Mouse (Mus musculus): ENCODE data around the gene Zdhhc6. TPM values are rescaled to one million over a fixed set of nuclear protein-coding genes. Genes with fewer than 3 reads are reported as not detected.

Zdhhc6 gene
- polyA plus RNA-seq, 1 experiment = 32.6 TPM

GRCm38 (mm10) chr19:55251383-55252124 is 64.3 kb downstream of the Zdhhc6 start, which contains the start of gene Acsl5:
Gene Acsl5 (plus strand): TSS chr19:55251938.
- TF ChIP-seq CEBPB (IDR thresholded peaks at IDR 0.05; ENCODE audit: low read depth) = no peak
- no peak for TF ChIP-seq MYOG (IDR thresholded peaks at IDR 0.05; ENCODE audit: control insufficient read depth, extremely low read depth, insufficient read length)
- TF ChIP-seq MYOD1 (IDR thresholded peaks at IDR 0.05; ENCODE audit: control insufficient read depth, insufficient read length, low read depth) = no peak
- no peak for TF ChIP-seq MAX (IDR thresholded peaks at IDR 0.05)
- no peak within 1 kb of the TSS for H3ac ChIP-seq (ENCODE audit: control insufficient read depth, insufficient read length, low read depth)
- peaks cover 9% of the 10 kb centered on the region for H3K79me3 ChIP-seq (ENCODE audit: low read depth)
- H3K4me3 ChIP-seq (ENCODE audit: insufficient read depth, poor library complexity, severe bottlenecking) = no peak within 1 kb of the TSS
- peaks cover 27% of the 10 kb centered on the region for H3K79me2 ChIP-seq (ENCODE audit: control insufficient read depth, insufficient read depth)
- no peaks in the 10 kb centered on the region for H3K27me3 ChIP-seq (ENCODE audit: control insufficient read depth, insufficient read depth, insufficient read length)
- H3K36me3 ChIP-seq (ENCODE audit: control insufficient read depth, insufficient read depth) = no peaks in the 10 kb centered on the region

- Histone ChIP-seq H3K79me3 (ENCODE audit: low read depth) (peaks cover 5% of the 10 kb centered on the region), H3K4me3 (ENCODE audit: insufficient read depth, poor library complexity, severe bottlenecking) (no peak overlapping the region), H3K27me3 (ENCODE audit: control insufficient read depth, insufficient read depth, insufficient read length) (no peaks in the 10 kb centered on the region), H3K79me2 (ENCODE audit: control insufficient read depth, insufficient read depth) (peaks cover 15% of the 10 kb centered on the region), H3K36me3 (ENCODE audit: control insufficient read depth, insufficient read depth) (no peaks in the 10 kb centered on the region), H3ac (ENCODE audit: control insufficient read depth, insufficient read length, low read depth) (no peak overlapping the region)
- TF ChIP-seq MYOD1 (IDR thresholded peaks at IDR 0.05; ENCODE audit: control insufficient read depth, insufficient read length, low read depth) (no peak), USF1 (IDR thresholded peaks at IDR 0.05; ENCODE audit: low read depth) (no peak), FOSL1 (IDR thresholded peaks at IDR 0.05; ENCODE audit: insufficient read depth, low read length, poor library complexity, severe bottlenecking) (no peak), MAX (IDR thresholded peaks at IDR 0.05) (no peak), CEBPB (IDR thresholded peaks at IDR 0.05; ENCODE audit: low read depth) (no peak), MYOG (IDR thresholded peaks at IDR 0.05; ENCODE audit: control insufficient read depth, extremely low read depth, insufficient read length) (no peak), CTCF (IDR thresholded peaks at IDR 0.05; ENCODE audit: control insufficient read depth, insufficient read depth, insufficient read length) (no peak)
Measured at GRCm38 (mm10) chr19:55250451-55250850, 65.4 kb downstream of the Zdhhc6 start.

DNA sequence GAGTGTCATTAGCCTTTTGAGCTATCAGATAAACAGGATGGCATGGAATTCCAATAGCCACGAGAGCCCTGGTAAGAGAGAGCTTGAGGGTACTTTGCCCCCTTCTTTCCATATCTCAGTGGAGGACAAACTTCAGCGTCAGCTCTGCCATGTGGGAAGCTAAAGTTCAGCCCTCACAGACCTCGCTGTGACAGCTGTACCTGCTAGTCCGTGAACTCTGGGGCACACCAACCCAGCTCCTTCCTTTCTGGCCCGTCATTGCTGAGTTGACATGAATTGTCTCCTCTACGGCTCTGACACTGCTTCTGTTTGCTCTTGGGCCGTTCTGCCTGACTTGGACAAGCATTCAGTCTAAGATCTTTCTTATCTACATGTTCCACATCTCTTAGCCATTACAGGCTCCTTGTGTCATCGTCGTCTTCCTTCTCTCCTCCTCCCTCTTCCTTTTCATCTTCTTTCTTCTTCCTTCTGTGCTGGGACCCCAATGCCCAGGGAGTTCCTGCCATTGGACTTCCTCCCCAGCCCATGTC is 67.8 kb downstream of the Zdhhc6 start:
- no peaks in the 10 kb centered on the region for H3K36me3 ChIP-seq (ENCODE audit: control insufficient read depth, insufficient read depth)
- H3ac ChIP-seq (ENCODE audit: control insufficient read depth, insufficient read length, low read depth) = no peak overlapping the region
- no peaks in the 10 kb centered on the region for H3K79me3 ChIP-seq (ENCODE audit: low read depth)
- no peak overlapping the region for H3K4me3 ChIP-seq (ENCODE audit: insufficient read depth, poor library complexity, severe bottlenecking)
- H3K79me2 ChIP-seq (ENCODE audit: control insufficient read depth, insufficient read depth) = no peaks in the 10 kb centered on the region
- no peak for TF ChIP-seq MYOG (IDR thresholded peaks at IDR 0.05; ENCODE audit: control insufficient read depth, extremely low read depth, insufficient read length)
- no peak for TF ChIP-seq MAX (IDR thresholded peaks at IDR 0.05)
- no peak for TF ChIP-seq CEBPB (IDR thresholded peaks at IDR 0.05; ENCODE audit: low read depth)
- no peak for TF ChIP-seq MYOD1 (IDR thresholded peaks at IDR 0.05; ENCODE audit: control insufficient read depth, insufficient read length, low read depth)
- TF ChIP-seq USF1 (IDR thresholded peaks at IDR 0.05; ENCODE audit: low read depth) = no peak
- TF ChIP-seq CTCF (IDR thresholded peaks at IDR 0.05; ENCODE audit: control insufficient read depth, insufficient read depth, insufficient read length) = no peak
- TF ChIP-seq FOSL1 (IDR thresholded peaks at IDR 0.05; ENCODE audit: insufficient read depth, low read length, poor library complexity, severe bottlenecking) = no peak
- H3K27me3 ChIP-seq (ENCODE audit: control insufficient read depth, insufficient read depth, insufficient read length) = no peaks in the 10 kb centered on the region

DNA sequence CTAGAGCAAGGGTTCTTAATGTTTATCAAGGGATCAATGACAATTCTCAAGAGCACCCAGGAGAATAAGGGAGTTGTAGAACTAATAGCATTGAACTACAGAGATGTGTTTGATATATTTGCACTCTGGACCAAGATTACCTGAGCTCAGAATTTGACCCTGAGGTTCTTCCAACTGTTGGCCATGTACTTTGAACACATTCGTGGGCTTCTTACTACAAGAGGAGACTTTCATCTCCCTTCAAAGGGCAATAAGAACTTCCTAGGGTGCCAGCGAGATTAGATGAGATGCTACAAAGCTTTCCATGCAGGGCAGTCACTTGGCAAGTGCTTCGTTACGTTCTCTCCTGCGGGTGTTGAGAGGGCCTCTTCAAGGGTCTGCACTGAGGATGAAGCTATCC is 68.3 kb downstream of the Zdhhc6 start:
- Histone ChIP-seq H3K79me2 (ENCODE audit: control insufficient read depth, insufficient read depth) (no peaks in the 10 kb centered on the region), H3ac (ENCODE audit: control insufficient read depth, insufficient read length, low read depth) (no peak overlapping the region), H3K27me3 (ENCODE audit: control insufficient read depth, insufficient read depth, insufficient read length) (no peaks in the 10 kb centered on the region), H3K36me3 (ENCODE audit: control insufficient read depth, insufficient read depth) (no peaks in the 10 kb centered on the region), H3K4me3 (ENCODE audit: insufficient read depth, poor library complexity, severe bottlenecking) (no peak overlapping the region), H3K79me3 (ENCODE audit: low read depth) (no peaks in the 10 kb centered on the region)
- TF ChIP-seq FOSL1 (IDR thresholded peaks at IDR 0.05; ENCODE audit: insufficient read depth, low read length, poor library complexity, severe bottlenecking) (no peak), MYOD1 (IDR thresholded peaks at IDR 0.05; ENCODE audit: control insufficient read depth, insufficient read length, low read depth) (no peak)

GRCm38 (mm10) chr19:55244791-55245231 is 71.0 kb downstream of the Zdhhc6 start:
- Histone ChIP-seq H3K27me3 (ENCODE audit: control insufficient read depth, insufficient read depth, insufficient read length) (no peaks in the 10 kb centered on the region), H3K36me3 (ENCODE audit: control insufficient read depth, insufficient read depth) (no peaks in the 10 kb centered on the region), H3K79me3 (ENCODE audit: low read depth) (no peaks in the 10 kb centered on the region), H3ac (ENCODE audit: control insufficient read depth, insufficient read length, low read depth) (no peak overlapping the region), H3K4me3 (ENCODE audit: insufficient read depth, poor library complexity, severe bottlenecking) (no peak overlapping the region), H3K79me2 (ENCODE audit: control insufficient read depth, insufficient read depth) (no peaks in the 10 kb centered on the region)
- TF ChIP-seq FOSL1 (IDR thresholded peaks at IDR 0.05; ENCODE audit: insufficient read depth, low read length, poor library complexity, severe bottlenecking) (no peak), MYOD1 (IDR thresholded peaks at IDR 0.05; ENCODE audit: control insufficient read depth, insufficient read length, low read depth) (peak; percentile 39), MYOG (IDR thresholded peaks at IDR 0.05; ENCODE audit: control insufficient read depth, extremely low read depth, insufficient read length) (no peak), CTCF (IDR thresholded peaks at IDR 0.05; ENCODE audit: control insufficient read depth, insufficient read depth, insufficient read length) (peak; percentile 30), USF1 (IDR thresholded peaks at IDR 0.05; ENCODE audit: low read depth) (peak; percentile 64)

DNA sequence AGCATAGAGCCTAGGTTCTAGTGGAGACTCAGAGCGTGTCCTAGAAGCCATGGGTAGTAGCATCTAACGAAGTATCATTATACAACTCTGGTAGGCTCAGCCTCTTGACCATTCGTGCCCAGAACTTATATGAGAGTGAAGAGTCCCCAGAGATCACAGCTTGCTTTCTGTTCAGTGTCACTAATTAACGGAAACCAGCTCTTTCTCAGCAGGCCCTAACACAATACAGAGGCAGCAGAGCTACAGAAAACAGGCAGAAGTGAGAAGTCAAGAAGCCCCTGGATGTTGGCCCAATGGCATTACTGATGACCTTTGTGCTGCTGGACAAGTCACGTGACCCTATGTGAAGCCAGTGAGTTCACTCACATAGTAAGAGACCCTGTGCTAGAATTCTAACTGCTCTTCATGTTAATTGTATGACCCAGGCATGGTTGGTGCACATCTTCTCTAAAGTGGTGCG is 74.6 kb downstream of the Zdhhc6 start, which contains the start of gene Gucy2g:
Gene Gucy2g, minus strand, starts transcription at position 51 of the 460 bp plus-strand sequence.
- Histone ChIP-seq H3K36me3 (ENCODE audit: control insufficient read depth, insufficient read depth) (no peaks in the 10 kb centered on the region), H3K4me3 (ENCODE audit: insufficient read depth, poor library complexity, severe bottlenecking) (no peak within 1 kb of the TSS), H3K79me2 (ENCODE audit: control insufficient read depth, insufficient read depth) (no peaks in the 10 kb centered on the region), H3K79me3 (ENCODE audit: low read depth) (no peaks in the 10 kb centered on the region), H3K27me3 (ENCODE audit: control insufficient read depth, insufficient read depth, insufficient read length) (no peaks in the 10 kb centered on the region), H3ac (ENCODE audit: control insufficient read depth, insufficient read length, low read depth) (no peak within 1 kb of the TSS)
- TF ChIP-seq MAX (IDR thresholded peaks at IDR 0.05) (no peak), MYOD1 (IDR thresholded peaks at IDR 0.05; ENCODE audit: control insufficient read depth, insufficient read length, low read depth) (no peak), CEBPB (IDR thresholded peaks at IDR 0.05; ENCODE audit: low read depth) (no peak)

All from C2C12 (cell line).